Mouse (Mus musculus) myocyte (in vitro differentiated cells): ENCODE data around the gene Ccdc57. TPM values are rescaled to one million over a fixed set of nuclear protein-coding genes. Genes with fewer than 3 reads are reported as not detected.

Experiments
- H3K27me3 ChIP-seq: one replicate; pipeline ENCODE4 v1.6.1; 2011; ENCODE audit not compliant: control insufficient read depth, insufficient read depth, insufficient read length
- H3K36me3 ChIP-seq: one replicate; pipeline ENCODE4 v1.6.1; 2011; ENCODE audit not compliant: control insufficient read depth, insufficient read depth
- H3K4me2 ChIP-seq: one replicate; pipeline ENCODE4 v1.6.1; 2011; ENCODE audit warnings: low read depth, control low read depth
- H3K4me3 ChIP-seq: one replicate; pipeline ENCODE4 v1.5.1; 2011; ENCODE audit warnings: mild to moderate bottlenecking, control low read depth, moderate library complexity
- H3K79me2 ChIP-seq: one replicate; pipeline ENCODE4 v1.6.1; 2011; ENCODE audit not compliant: control insufficient read depth, insufficient read depth
- H3ac ChIP-seq: one replicate; pipeline ENCODE4 v1.6.1; 2011; ENCODE audit not compliant: control insufficient read depth, insufficient read length
- CEBPB ChIP-seq: IDR thresholded peaks from 2 replicates; pipeline ENCODE4 v1.6.1; 2011; ENCODE audit warnings: mild to moderate bottlenecking, moderate library complexity; ENCODE audit not compliant: poor library complexity, insufficient read depth, severe bottlenecking
- E2F4 ChIP-seq: IDR thresholded peaks from one replicate; pipeline ENCODE4 v1.6.1; 2011; ENCODE audit warnings: mild to moderate bottlenecking, control low read depth, moderate library complexity; ENCODE audit not compliant: insufficient read depth
- MAX ChIP-seq: IDR thresholded peaks from one replicate; pipeline ENCODE4 v1.6.1; 2011; ENCODE audit warnings: low read depth, mild to moderate bottlenecking, control low read depth
- MYOD1 ChIP-seq, 3 experiments: IDR thresholded peaks; one replicate each; pipeline ENCODE4 v1.6.1; 2011; ENCODE audit warnings: control low read depth in 2 of 3, low read depth in 2 of 3, mild to moderate bottlenecking in 2 of 3, moderate library complexity in 1 of 3; ENCODE audit not compliant: insufficient read length in 2 of 3, control insufficient read depth in 1 of 3
- MYOG ChIP-seq, 3 experiments: IDR thresholded peaks; one replicate each; pipeline ENCODE4 v1.6.1; 2011; ENCODE audit warnings: control low read depth in 2 of 3, low read depth in 2 of 3, mild to moderate bottlenecking in 2 of 3; ENCODE audit not compliant: insufficient read length in 2 of 3, control insufficient read depth in 1 of 3, insufficient read depth in 1 of 3
- POLR2A ChIP-seq: IDR thresholded peaks from one replicate; pipeline ENCODE4 v1.6.1; 2011; ENCODE audit warnings: low read depth, mild to moderate bottlenecking, control low read depth, moderate library complexity; ENCODE audit not compliant: insufficient read length
- POLR2AphosphoS2 ChIP-seq: IDR thresholded peaks from one replicate; pipeline ENCODE4 v1.6.1; 2011; ENCODE audit warnings: low read depth, control low read depth; ENCODE audit not compliant: insufficient read length
- REST ChIP-seq: IDR thresholded peaks from one replicate; pipeline ENCODE4 v1.6.1; 2011; ENCODE audit warnings: mild to moderate bottlenecking, control low read depth, moderate library complexity; ENCODE audit not compliant: insufficient read depth, insufficient read length
- SRF ChIP-seq: IDR thresholded peaks from one replicate; pipeline ENCODE4 v1.6.1; 2011; ENCODE audit warnings: low read depth; ENCODE audit not compliant: control insufficient read depth, insufficient read length
- TCF12 ChIP-seq: IDR thresholded peaks from one replicate; pipeline ENCODE4 v1.6.1; 2011; ENCODE audit warnings: mild to moderate bottlenecking, control low read depth; ENCODE audit not compliant: poor library complexity, insufficient read depth, severe bottlenecking
- TCF3 ChIP-seq: IDR thresholded peaks from one replicate; pipeline ENCODE4 v1.6.1; 2011; ENCODE audit warnings: low read depth, control low read depth; ENCODE audit not compliant: insufficient read length
- USF1 ChIP-seq: IDR thresholded peaks from one replicate; pipeline ENCODE4 v1.6.1; 2011; ENCODE audit warnings: low read depth, mild to moderate bottlenecking, control low read depth, moderate library complexity
- polyA plus RNA-seq: library from polyadenylated mRNA; unstranded; fragments of >200 nt; fragmentation: generic; extraction: Trizol; gene quantifications from one replicate; pipeline ENCODE4 v1.2.1, GENCODE M21; 2012; ENCODE audit warnings: missing spikeins

The Ccdc57 gene
- polyA plus RNA-seq, 1 experiment: 1.8 TPM

GRCm38 (mm10) chr11:120825289-120825863 is 107.3 kb downstream of the Ccdc57 start:
- peak overlapping the region; percentile 27 for H3ac ChIP-seq
- peaks cover 33% of the 10 kb centered on the region for H3K79me2 ChIP-seq
- no peaks in the 10 kb centered on the region for H3K36me3 ChIP-seq
- H3K4me3 ChIP-seq: peak overlapping the region; percentile 60
- H3K27me3 ChIP-seq: no peaks in the 10 kb centered on the region
- TF ChIP-seq MYOD1 (IDR thresholded peaks at IDR 0.05; ENCODE audit: control insufficient read depth in 1 of 3, insufficient read length in 2 of 3, low read depth in 2 of 3) (peak in 2 of 3 experiments; percentile 84 to 85), MAX (no peak), REST (no peak), E2F4 (no peak), POLR2AphosphoS2 (no peak), POLR2A (peak; percentile 29), MYOG (IDR thresholded peaks at IDR 0.05; ENCODE audit: control insufficient read depth in 1 of 3, insufficient read depth in 1 of 3, insufficient read length in 2 of 3, low read depth in 2 of 3) (peak in 2 of 3 experiments; percentile 73 to 84)
- H3K4me2 ChIP-seq: peak overlapping the region; percentile 89

GRCm38 (mm10) chr11:120824787-120825288 is 107.8 kb downstream of the Ccdc57 start:
- Histone ChIP-seq H3ac (peak overlapping the region; percentile 27), H3K4me2 (peak overlapping the region; percentile 89), H3K79me2 (peaks cover 38% of the 10 kb centered on the region), H3K4me3 (peak overlapping the region; percentile 60), H3K27me3 (no peaks in the 10 kb centered on the region), H3K36me3 (no peaks in the 10 kb centered on the region)
- no peak for TF ChIP-seq TCF3
- TF ChIP-seq MAX: no peak
- TF ChIP-seq MYOD1 (IDR thresholded peaks at IDR 0.05; ENCODE audit: control insufficient read depth in 1 of 3, insufficient read length in 2 of 3, low read depth in 2 of 3): no peak
- TF ChIP-seq USF1: no peak
- TF ChIP-seq POLR2A: no peak
- no peak for TF ChIP-seq E2F4
- no peak for TF ChIP-seq POLR2AphosphoS2
- TF ChIP-seq REST: no peak

GRCm38 (mm10) chr11:120823956-120824786 is 108.5 kb downstream of the Ccdc57 start, which contains the start of gene Fasn:
Fasn (minus strand) TSS chr11:120824547.
- TF ChIP-seq TCF12 (no peak), E2F4 (peak; percentile 37), POLR2AphosphoS2 (peak; percentile 99), POLR2A (peak; percentile 99), MYOG (IDR thresholded peaks at IDR 0.05; ENCODE audit: control insufficient read depth in 1 of 3, insufficient read depth in 1 of 3, insufficient read length in 2 of 3, low read depth in 2 of 3) (peak in 1 of 3 experiments; percentile 31), CEBPB (no peak), MYOD1 (IDR thresholded peaks at IDR 0.05; ENCODE audit: control insufficient read depth in 1 of 3, insufficient read length in 2 of 3, low read depth in 2 of 3) (peak in 2 of 3 experiments; percentile 27 to 38), REST (peak; percentile 67), SRF (peak; percentile 34), MAX (no peak), TCF3 (peak; percentile 43), USF1 (no peak)
- Histone ChIP-seq H3K4me2 (peak within 1 kb of the TSS; percentile 89), H3K36me3 (peaks cover 5% of the 10 kb centered on the region), H3K27me3 (no peaks in the 10 kb centered on the region), H3K79me2 (peaks cover 45% of the 10 kb centered on the region), H3K4me3 (peak within 1 kb of the TSS; percentile 60), H3ac (peak within 1 kb of the TSS; percentile 27)

GRCm38 (mm10) chr11:120823551-120823947 is 109.1 kb downstream of the Ccdc57 start:
- Histone ChIP-seq H3K27me3 (no peaks in the 10 kb centered on the region), H3ac (peak overlapping the region; percentile 27), H3K36me3 (peaks cover 7% of the 10 kb centered on the region), H3K4me2 (peak overlapping the region; percentile 76), H3K79me2 (peaks cover 46% of the 10 kb centered on the region), H3K4me3 (peak overlapping the region; percentile 60)
- TF ChIP-seq USF1: peak; percentile 16
- TF ChIP-seq TCF12: no peak
- TF ChIP-seq MYOD1 (IDR thresholded peaks at IDR 0.05; ENCODE audit: control insufficient read depth in 1 of 3, insufficient read length in 2 of 3, low read depth in 2 of 3): no peak
- TF ChIP-seq REST: no peak
- TF ChIP-seq CEBPB: no peak
- TF ChIP-seq POLR2A: no peak
- TF ChIP-seq E2F4: no peak
- TF ChIP-seq MAX: no peak
- no peak for TF ChIP-seq SRF
